Mouse (Mus musculus): Measurements from ENCODE around the gene Tmem52.

Tmem52 gene

DNA sequence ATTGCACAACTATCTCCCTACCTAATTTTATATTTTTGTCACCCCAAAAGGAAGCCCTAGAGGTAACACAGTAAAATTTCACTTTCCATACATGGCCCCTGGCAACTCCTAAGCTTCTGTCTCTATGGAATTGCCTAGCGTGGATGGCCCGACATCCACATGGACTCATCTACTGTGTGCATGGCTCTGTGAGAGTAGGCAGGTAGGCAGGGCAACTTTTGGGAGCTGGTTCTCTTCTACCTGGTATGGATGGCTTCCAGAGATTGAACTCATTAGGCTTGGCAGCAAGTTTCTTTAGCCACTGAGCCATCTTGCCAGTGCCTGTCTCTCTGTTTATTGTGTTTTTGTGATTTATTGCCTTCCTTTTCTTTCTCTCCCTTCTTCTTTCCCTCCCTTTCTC lies 45.9 kb downstream of the Tmem52 start:
- no peak for DNase-seq

DNA sequence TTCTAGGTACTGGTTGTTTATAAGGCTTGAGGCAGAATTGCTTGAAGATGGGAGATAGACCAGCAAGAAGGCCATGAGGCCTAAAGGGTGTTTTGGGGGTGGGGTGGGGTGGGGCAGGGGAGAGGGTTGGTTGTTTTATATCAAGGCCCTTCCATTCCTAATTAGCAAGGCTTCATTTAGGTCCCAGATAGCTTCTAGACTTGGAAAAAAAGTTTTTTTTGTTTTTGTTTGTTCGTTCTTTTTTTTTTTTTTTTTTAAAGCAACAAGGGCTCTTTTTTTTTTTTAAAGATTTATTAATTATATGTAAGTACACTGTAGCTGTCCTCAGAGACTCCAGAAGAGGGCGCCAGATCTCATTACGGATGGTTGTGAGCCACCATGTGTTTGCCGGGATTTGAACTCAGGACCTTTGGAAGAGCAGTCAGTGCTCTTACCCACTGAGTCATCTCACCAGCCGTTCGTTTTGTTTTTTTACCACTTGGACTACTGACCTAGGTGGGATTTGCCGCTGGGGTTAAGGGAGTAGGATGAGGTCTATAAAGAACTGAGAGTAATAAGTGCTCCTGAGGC lies 49.1 kb downstream of the Tmem52 start:
- peak; percentile 35 to 36 for DNase-seq
